Mouse (Mus musculus): ENCODE results near the gene Adcy9. TPM values are rescaled to one million over a fixed set of nuclear protein-coding genes. Genes with fewer than 3 reads are reported as not detected.
A peak's percentile ranks its signal among the peaks of the same experiment; 100 is the strongest.
"Not testable (repeated sequence)": the region's sequence is repeated elsewhere in the genome, so short reads cannot be mapped to it uniquely, and the experiment has no call there.

Adcy9 gene
- total RNA-seq, 2 experiments from 2014 or later = 25.5 to 25.7 TPM

DNA sequence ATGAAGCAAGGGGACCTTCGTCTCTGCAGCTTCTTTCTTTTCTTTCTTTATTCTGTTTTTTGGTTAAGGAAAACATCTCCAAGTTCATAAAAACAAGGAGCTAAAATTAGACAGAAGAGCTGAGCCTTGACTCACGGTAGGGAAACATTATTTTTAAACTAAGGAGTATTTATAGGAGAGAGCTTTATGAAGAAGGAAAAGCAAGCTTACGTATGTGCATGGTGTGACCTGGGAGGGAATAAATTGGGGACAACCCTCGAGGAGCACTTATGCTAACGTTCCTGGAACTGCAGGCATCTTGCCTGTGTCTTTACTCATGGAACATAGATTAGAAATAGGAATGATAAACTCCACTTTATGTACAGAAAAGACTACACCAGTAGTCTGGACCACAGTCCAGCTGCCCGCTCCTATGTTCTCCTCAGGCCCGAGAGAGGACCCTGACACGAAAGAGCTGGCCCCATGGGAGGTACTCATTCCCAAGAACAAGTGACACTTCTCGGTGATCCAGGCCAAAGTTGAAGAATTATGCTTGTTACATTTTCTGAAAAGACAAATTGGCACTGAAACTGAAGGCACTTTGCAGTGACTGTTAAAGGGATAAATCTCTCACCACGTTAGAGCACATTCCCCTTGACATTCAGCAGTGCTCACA is 24.5 kb downstream of the Adcy9 start:
- intact Hi-C loops (cut with DNase I) = no loop called here

DNA sequence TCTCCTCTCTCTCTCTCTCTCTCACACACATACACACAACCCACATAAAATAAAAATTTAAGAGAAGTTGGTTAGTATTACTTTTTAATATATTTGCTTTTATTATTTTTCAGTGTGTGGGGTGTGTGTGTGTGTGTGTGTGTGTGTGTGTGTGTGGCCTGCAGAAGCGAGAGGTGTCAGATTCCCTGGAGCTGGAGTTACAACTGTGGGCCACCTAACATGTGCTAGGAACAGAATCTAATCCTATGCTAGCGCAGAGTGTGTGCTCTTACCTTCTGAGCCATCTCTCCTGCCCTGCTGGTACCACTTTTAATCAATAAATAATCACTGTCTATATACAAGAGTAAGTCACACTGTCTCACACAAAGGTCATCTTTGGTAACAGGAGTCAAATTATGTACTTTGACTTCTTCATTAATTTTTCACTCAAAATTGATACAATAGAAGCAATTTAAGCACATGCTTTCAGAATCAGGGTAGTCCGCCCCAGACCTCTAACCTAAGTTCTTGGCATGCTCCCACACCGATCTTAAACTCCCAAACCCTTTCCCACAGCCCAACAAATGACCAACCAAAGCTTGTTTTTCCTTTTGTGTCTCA is 25.2 kb downstream of the Adcy9 start:
- DNase-seq = no peak
- intact Hi-C loops (cut with DNase I) = no loop called here

More for the DNA sequence above, 24.5 kb downstream of the Adcy9 start:
- DNase-seq = no peak

DNA sequence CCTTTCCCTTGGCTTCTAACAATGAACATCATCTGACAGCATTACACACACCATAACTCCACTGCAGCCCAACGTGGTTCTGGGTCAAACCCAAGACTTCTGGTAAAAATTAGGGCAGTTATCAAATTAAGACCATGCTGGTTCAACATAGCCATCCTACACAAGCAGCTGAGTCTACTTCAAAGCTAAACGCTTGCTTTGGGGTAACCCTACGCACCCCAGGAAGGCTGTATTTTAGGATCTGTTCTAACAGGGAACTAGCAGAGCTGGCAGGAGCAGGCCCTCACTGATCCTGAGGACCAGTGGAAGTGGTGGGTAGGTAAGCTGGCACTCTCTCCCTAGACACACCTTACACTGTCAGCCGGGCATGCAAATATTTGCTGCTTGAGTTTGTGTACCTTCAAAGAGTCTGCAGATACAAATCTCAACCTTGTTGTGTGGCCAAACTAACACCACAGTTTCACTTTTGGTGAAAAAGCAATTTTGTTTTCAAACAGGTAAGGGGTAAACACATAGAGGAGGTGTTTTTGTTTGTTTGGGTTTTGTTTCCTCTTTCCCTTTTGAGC is 36.7 kb downstream of the Adcy9 start:
- DNase-seq = no peak
- intact Hi-C loops (cut with DNase I) = no loop called here

DNA sequence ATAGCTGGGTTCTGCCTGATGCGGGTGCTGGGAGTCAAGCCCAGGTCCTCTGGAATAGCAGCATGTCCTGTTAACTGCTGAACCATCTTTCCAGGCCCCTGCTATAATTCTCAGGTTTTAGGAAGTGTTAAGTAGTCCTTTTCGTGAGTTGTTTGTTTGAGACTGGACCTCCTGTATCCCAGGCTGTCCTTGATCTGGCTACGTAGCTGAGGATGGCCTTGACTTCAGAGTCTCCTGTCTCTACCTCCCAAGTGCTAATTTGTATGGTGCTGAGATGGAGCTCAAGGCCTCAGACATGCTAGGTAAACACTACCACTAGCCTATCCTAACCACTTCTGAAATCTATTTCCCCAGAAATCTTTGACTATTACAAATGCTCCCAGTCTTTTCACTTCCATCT is 37.9 kb downstream of the Adcy9 start:
- intact Hi-C loops (cut with DNase I) = no loop called here
- no peak for DNase-seq

DNA sequence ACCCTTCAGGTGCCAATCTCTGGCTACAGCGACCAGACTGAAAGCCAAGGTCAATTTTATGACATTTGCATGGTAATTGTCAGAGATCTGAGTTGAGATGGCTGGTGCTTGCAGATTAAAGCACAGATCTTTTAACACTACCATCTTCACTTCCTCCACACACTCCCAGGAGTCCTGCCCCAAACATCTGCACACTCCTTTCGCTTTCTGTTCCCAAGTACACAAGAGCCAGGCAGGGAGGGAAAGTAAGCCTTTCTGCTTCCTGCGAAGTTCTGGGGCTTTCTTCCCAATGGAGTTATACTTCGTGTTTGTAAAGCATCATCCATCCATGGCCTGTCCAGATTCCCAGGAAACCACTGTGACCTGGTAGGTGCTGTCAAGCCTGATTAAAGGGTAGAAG is 38.8 kb downstream of the Adcy9 start:
- intact Hi-C loops (cut with DNase I) = no loop called here
- DNase-seq = peak; percentile 34 to 55

DNA sequence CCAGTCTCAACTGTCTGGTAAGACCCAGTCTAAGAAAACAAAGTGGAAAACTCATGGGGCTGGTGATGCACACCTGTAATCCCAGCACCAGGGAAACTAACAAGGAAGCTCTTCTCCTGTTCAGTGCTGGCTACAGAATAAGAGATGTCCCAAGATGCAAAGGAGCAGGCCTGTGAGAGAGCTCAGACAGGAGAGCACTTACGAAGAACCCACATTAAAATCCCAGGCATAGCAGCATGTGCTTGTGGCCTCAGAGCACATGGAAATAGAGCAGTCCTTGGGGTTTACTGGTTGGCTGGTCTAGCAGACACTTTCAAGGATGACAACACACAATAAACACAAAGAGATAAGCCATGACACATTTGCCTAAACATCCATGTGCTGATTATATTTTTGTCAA is 41.5 kb downstream of the Adcy9 start:
- DNase-seq = no peak
- intact Hi-C loops (cut with DNase I) = no loop called here

DNA sequence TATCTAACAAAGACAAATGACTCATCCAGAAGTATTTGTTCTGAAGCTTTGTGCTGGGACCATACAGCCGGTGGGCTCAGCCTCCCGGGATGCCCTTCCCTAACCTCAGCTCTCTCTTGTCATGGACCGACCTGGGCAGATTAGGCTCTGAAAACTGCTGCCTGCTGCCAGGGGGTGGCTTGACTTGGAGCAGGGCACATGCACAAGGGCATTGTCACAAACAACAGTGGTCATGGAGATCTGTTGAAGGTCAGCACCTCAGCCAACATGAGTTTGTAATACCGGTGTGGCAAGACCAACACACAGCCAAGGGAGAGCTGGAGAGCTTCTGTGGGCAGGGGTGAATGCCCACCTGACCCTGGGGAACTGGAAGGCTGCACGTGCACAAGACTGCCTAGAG is 42.7 kb downstream of the Adcy9 start:
- DNase-seq = no peak
- intact Hi-C loops (cut with DNase I) = no loop called here

DNA sequence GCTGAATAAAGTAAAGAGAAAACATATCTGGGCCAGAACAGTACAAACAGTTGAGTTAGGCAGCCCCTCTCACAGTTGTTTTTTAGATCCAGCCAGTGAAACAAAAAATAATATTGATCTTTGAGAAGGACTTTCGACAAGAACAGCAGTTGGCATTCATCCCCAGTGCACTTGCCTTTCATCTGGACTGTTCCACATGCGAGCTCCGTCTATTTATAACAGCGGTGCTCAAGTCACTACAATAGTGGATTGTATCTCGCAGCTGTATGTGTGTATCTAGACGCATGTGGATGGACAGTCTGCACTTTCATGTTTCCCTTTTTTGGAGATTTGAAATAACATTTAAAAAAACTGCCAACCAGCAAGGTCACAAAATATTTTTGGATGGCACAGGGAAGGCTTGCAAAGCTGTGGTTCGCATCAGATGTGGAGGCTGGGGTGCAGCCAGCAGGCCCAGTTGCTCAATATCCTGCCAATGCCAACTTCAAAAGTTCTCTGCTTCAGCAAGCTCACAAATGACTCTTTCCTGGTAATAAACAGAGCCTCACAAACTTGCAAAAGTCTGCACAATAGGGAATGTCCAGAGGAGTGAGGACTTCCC is 45.4 kb downstream of the Adcy9 start:
- intact Hi-C loops (cut with DNase I) = no loop called here
- DNase-seq = peak; percentile 45 to 61

DNA sequence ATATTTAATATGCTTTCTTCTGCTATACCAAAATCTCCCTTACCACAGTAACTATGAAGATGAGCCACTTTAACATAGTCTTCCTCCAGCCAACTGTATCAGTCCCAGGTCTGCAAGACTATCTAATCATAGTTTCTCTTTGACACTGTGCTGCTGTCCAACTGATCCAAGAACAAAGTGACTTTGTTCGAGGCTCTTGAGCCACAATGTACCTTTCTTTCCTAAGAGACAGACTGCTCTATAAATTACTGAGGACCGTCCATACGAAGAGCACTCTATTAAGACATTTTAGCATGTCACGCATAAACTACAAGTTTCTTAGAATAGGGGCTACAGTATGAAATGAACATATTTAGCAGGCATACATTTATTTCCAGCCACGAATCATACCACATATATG is 46.0 kb downstream of the Adcy9 start:
- DNase-seq = no peak
- intact Hi-C loops (cut with DNase I) = no loop called here

DNA sequence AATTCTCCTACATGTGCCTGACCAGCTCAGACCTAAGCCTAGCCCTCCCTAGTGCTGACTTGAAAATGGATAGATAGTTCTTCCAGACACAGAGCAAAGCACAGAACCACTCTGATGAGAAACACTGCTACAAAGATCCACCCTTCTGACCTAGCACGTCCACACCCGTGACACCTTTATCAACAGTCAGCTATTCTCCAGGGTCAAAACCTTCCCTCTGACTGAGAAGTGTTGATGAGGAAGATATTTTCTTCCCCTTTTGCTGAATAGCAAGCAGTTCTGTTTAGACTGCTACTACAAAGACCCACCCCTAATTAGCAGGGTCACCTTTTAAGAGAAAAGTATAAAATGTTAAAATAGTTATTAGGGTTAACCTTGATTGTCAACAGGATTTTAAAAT is 49.3 kb downstream of the Adcy9 start:
- intact Hi-C loops (cut with DNase I) = no loop called here

DNA sequence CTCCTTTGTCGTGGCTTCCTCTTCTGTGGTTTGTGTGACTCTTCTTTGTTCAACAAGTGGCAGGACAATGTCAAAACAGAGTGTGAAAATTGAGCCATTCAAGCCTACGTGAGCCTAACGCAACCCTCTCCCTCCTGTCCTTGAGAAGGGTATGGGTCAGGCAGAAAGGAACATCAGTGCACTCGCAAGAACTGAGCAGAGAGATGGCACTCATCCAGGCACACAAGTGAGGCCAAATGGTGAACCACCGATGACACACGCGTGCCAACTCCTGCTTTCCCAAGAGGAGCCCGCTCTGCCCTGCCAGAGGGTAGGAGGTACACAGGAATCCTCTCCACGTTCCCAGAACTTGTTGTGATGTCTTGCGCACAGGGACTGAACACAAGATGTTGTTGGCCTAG is 50.2 kb downstream of the Adcy9 start:
- DNase-seq = peak; percentile 65 to 70
- intact Hi-C loops (cut with DNase I) = no loop called here

More for the DNA sequence above, 49.3 kb downstream of the Adcy9 start:
- no peak for DNase-seq

DNA sequence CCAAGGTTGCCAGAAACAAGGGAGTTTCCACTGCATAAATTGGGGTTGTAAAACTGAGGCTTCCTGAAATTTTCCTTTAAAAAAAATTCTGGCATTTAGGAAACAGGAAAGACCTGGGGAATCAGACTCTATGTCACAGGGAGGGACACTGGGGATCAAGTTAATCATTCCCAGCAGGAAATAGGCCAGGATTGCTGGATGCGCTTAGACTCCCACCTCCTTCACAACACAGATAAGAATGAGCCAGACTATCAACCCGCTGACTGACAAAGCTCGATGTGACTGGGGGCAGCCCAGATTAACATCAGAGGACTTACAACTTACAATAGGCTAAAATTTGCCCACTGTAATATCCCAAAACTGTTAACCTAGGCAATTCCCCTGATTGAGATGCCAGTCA is 52.4 kb downstream of the Adcy9 start:
- intact Hi-C loops (cut with DNase I) = loop anchor here (10.0 kb wide), 1 partner anchor 47 kb away; no protein-coding TSS in a partner anchor
- no peak for DNase-seq

DNA sequence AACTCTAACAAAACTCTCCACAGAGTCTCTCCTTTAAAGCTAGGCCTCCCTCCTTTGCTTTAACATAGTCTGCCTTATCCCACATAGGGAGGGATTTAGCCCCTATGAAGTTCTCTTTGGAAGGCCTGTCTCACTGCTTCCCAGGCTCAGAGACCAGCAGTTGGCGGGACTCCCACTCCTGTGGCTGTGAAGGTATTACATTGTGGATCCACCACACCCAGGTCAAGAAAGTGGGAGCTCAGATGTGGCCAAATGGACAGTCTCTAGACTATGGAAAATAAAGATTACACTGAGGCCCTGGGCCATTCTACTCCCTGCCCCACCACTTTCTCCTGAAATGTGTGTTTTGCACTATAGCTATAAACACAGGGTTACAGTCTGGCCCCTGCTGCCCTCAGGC is 53.0 kb downstream of the Adcy9 start:
- intact Hi-C loops (cut with DNase I) = loop anchor here (10.0 kb wide), 1 partner anchor 48 kb away; no protein-coding TSS in a partner anchor

DNA sequence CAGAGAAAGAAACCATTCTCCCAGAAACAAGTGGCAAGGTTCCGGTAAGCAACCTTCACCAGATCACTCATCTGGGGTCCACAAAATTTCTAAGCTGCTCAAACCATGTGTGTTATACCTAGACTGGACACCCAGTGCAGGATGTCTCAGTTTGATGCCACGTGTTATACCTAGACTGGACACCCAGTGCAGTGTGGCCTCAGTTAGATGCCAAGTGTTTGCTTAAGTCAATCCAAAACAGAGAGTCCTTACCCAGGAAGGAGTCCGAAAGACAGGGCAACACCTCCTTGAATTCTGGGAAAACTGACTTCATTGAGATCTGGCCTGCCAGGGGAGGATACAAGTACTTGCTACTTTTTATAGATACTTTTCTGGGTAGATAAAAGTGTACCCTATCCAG is 53.6 kb downstream of the Adcy9 start:
- intact Hi-C loops (cut with DNase I) = loop anchor here (10.0 kb wide), 1 partner anchor 48 kb away; no protein-coding TSS in a partner anchor
- DNase-seq = no peak

More for the DNA sequence above, 53.0 kb downstream of the Adcy9 start:
- no peak for DNase-seq

DNA sequence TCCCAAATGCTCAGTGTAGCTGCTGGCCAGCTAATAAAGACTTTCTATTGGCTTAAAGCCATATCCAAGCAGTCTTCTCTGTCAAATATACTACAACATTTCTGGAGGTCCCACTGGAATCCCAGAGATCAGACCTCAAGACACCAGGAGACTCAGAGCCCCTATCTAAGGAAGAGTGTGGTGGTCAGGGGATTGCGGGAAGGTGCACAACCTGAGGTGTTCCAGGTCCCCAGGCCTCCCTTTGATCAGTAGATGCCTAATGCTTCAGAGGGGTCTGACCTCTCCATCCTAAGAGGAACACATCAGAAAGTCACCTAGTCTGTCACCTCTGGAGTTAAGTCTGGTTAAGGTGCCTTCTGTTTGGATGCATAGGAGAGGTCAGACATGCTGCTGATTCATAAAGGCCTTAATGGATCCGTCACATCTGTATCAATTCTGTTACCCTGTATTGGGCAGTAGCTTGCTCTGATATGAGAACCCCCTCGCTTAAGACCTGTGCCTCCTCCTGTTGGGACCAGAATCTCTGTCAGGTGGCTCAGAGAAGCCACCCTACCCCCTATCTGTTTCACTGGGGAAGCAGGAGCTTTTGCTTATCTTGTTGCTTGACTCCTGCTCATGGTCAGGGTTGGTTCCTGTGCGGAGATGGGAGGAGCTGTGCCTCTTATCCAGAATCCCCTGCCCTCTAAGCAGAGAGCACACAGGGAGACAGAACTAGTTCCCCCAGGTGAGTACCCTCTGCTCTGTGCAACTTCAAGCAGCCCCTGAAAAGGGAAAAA is 56.8 kb downstream of the Adcy9 start:
- intact Hi-C loops (cut with DNase I) = loop anchor here (10.0 kb wide), 1 partner anchor 51 kb away; no protein-coding TSS in a partner anchor
- no peak for DNase-seq

DNA sequence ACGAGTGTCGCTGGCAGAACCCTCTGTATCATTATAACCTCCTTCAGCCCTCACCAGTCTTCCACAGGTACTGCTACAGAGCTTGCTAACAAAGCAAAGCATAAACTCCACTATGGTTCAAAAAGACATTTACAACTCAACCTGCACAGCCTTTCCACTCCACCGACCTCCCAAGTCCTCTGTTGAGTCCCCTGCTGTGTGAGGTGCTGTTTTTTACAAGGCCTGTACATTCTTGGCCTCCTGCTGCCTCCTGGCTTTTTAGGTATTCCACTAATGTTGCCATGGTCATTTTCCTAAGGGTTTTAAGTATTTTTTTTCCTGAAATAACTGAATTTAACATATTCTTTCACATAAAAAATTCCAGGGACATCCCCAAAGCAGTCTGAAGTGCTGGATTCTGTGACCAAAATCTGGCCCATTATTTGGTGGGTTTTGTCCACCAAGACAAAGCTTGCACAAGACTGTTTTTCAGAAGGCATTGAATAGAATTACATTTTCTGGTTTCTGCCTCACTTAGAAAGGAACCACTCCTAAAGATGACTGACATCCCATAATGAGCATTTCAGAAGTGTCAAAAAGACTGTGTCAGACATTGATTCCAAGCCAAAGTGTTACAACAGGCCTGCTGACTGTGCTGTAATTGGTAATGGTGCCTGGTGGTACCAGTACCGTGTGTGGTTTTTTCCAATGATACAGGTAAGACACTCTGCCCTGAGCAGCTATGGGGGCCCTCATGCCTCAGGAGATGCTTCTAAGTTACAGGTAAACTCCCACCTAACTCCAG is 64.8 kb downstream of the Adcy9 start:
- intact Hi-C loops (cut with DNase I) = no loop called here

DNA sequence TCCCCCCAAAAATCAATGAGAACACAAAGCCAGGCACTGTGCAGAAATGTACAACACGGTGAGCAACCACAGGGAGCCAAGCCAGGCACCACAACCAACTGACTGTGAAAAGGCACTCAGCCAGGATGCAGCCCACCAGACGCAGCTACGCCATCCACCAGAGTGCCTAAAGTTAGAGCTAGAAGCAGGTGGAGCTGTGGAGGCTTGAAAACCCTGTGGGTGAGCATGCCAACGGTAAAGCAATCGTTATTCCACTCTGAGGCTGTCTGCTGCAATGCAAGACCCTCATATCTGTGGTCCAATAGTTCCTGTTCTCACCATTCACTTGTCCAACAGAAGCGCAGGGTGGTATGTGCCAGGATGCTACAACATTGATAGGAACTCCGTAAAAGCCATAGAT is 77.7 kb downstream of the Adcy9 start:
- DNase-seq = no peak
- intact Hi-C loops (cut with DNase I) = no loop called here

More for the DNA sequence above, 64.8 kb downstream of the Adcy9 start:
- DNase-seq = no peak

DNA sequence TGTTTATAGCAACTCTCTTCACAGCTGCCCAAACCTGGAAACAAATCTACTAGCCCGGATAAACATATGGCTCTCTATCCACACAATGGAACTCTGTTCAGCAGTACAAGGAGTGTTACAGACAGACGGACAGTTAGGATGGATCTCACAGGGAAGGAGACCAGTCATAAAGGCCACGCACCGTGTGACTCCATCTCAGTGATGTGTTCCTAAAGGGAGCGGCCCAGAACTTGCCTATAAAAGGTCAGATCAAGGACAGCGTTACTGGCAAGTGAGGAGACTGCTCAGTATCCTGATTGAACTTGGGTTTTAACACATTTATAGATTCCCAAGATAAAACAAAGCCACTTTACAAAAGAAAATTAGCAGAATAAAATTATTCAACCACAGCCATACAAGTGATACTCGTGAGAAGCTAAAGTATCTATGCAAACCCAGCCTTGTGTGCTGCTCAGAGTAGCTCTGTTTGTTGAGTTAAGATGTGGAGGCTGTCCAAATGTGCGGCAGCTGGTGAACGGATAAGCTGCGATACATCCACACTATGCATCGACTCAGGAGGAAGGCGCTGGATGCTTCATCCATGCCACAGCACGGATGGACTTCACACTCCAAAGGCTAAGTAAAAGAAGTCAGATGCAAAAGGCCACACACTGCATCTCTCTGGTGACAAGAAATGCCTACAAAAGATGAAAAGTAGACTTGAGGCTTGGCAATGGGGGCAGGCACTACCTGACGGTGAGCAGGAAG is 78.8 kb downstream of the Adcy9 start:
- intact Hi-C loops (cut with DNase I) = no loop called here
- no peak for DNase-seq

DNA sequence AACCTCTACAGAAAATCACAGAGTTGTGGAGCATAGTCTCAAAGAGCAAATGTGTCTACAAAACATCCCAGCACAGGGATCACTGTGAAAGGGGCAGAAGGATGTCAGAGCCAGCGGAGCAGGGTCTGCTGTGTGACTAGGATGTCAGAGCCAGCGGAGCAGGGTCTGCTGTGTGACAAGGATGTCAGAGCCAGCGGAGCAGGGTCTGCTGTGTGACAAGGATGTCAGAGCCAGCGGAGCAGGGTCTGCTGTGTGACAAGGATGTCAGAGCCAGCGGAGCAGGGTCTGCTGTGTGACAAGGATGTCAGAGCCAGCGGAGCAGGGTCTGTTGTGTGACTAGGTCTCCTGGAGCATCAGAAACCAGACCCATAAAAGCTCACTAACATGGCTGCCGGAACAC is 81.1 kb downstream of the Adcy9 start:
- intact Hi-C loops (cut with DNase I); DNase-seq: not testable (repeated sequence)
